Mouse (Mus musculus) frontal cortex, postnatal 36 days (tissue): Measurements from ENCODE around the gene Zfp940.
A peak's percentile ranks its signal among the peaks of the same experiment; 100 is the strongest.

Experiments
- DNase-seq, 2 experiments: peaks; one replicate each; pipeline ENCODE4 v3.0.0; 2022; ENCODE audit warnings: low spot score in 2 of 2

The Zfp940 gene

GRCm38 (mm10) chr7:29812244-29812643, 41.2 kb downstream of the Zfp940 start:
- DNase-seq, result no peak

- no peak for DNase-seq
Measured at GRCm38 (mm10) chr7:29807046-29807445, 46.4 kb downstream of the Zfp940 start.

- no peak for DNase-seq
Measured at GRCm38 (mm10) chr7:29792906-29793305, 60.6 kb downstream of the Zfp940 start.

DNA sequence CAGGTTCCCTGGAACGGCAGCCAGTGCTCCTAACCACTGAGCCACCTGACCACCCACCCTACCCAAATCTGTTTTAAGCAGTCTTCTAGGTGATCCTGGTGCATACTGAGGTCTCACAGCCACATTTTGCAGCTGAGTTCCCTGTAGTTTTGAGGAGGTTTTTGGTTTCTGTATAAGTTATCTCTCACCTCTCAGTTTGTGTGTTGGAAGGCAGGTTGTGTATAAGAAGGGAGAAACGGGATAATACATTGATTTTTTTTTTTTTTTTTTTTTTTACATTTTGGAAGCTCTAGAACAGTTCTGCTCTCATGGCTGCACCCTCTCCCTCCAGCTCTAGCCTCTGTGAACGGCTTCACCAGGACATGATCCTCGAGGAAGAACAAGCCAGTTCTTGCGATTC, 67.6 kb downstream of the Zfp940 start:
- DNase-seq, result no peak

GRCm38 (mm10) chr7:29785023-29785422, 68.4 kb downstream of the Zfp940 start:
- peak in 1 of 2 experiments; percentile 9 for DNase-seq

DNA sequence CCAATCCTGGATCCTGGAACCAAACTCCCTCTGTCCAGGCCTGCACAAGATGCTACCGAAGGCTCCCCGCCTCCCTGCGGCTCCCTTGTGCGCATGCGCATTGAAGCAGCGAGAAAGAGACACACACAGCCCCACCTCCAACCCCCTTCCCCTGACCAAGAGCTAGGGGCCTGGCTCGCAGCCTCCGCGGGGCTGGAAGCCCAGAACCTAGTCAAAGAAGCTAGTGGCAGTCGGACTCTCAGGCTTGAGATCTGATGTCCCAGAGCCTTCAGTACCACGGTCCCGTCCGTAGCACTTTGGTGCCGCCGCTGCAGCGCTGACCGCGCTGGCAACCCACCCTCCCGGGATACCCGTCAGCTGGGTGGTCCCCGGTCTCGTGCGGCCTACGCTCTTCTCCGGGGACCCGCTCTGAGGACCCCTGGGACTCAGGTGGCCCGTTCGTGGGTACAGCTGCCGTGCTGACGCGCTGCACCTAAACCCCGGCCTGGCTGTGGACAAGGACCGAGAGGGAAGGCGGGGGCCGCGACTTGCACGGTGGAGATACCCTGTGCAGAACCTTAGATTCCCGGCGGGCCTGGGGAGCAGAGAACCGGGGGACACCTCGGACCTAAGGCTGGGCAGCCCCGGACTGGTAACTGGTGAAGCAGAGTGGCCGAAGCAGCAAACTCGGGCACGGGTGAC, 69.5 kb downstream of the Zfp940 start, which contains the start of gene Zfp30:
Gene Zfp30 (plus strand): TSS at position 128 of the 681 bp plus-strand sequence.
- peak; percentile 87 for DNase-seq
